Mouse (Mus musculus) lung, adult 2 months (tissue): Measurements from ENCODE around the gene Sprr2d.

Source experiments
- CTCF ChIP-seq: fragments of 200-500 bp; IDR thresholded peaks from 2 replicates; pipeline ENCODE4 v1.5.1; 2011; ENCODE audit warnings: mild to moderate bottlenecking, low read length, control low read depth; ENCODE audit not compliant: insufficient read depth
- POLR2A ChIP-seq: fragments of 200-500 bp; IDR thresholded peaks from 2 replicates; pipeline ENCODE4 v1.6.1; 2011; ENCODE audit warnings: low read depth, mild to moderate bottlenecking, control low read depth, low read length, borderline replicate concordance; ENCODE audit errors: extremely low read depth

DNA sequence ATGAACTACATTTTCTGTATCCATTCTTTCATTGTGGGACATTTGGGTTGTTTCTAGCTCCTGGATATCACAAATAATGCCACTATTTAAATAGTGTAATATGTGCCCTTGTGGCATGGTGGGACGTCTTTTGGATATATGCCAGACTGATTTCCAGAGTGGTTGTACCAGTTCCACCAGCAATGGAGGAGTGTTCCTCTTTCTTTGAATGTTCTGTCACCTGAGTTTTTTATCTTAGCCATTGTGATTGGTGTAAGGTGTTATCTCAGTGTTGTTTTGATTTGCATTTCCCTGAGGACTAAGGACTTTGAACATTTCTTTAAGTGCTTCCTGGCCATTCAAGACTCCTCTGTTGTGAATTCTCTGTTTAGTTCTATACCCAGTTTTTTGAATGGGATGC lies 2.7 kb upstream of the Sprr2d start:
- TF ChIP-seq CTCF (no peak), POLR2A (no peak)
